Mouse (Mus musculus) T-helper 2 cell (primary cell): Measurements from ENCODE around the gene Zfp329.
"Not testable (repeated sequence)": the region's sequence is repeated elsewhere in the genome, so short reads cannot be mapped to it uniquely, and the experiment has no call there.

Experiments used
- in situ Hi-C: fragments of 300-600 bp; cut with MboI, MseI; formaldehyde crosslinking; loops from one replicate; pipeline ENCODE4 v1.15.1; 2025; ENCODE audit warnings: high pct_unique_total_duplicates

The Zfp329 gene

DNA sequence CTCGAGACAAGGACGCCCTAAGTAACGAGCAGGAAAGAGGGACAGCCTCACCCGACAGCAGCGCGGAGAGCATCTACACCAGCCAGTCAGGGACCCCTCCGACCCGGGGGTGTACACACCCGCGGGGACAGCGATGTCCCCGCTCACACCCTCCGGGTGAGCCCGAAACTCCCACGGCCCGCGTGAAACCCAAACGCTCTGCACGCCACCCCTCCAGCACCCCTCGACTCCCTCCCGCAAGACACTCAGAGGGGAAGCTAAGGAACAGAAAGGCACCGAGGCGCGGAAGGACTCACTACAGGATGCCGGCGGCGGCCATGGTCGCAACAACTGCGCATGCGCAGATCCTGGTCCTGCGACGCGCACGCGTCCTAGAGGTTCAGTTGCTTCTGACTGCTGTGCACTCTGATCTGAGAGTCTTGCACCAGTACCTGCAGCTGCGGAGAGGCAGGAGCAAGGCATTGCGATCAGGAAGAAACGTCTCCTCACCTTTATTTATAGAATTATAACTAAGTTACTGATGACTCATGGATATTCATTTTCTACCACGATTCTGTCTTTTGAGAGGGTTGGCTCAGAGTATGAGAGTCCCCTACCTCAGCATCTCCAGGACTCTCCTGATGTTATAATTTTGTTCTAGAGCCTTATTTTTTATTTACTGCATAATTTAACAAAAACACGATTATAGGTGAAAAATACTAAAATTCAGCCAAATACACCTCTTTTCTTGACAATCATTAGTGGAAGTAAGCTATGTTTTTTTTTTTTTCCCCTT lies at the start of gene Zfp329:
Zfp329 (minus strand) TSS at position 338 of the 775 bp plus-strand sequence.
- in situ Hi-C loops = no loop called here

DNA sequence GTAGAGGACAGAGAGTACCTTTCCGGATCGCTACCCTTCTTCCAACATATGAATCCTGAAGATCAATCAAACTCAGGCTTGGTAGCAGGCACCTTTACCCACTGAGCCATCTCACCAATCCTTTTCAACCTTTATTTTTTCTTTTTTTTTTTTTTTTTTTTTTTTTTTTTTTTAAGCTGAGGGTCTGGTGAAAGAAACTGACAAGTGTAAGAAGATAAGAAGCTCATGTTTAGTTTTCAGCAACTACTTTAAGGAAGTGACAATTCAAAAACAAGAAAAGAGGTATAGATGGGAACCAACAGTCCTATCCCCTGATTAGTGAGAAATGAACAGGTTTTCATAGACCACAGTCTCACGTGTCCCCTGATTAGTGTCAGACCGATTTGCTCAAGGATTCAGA lies 17.1 kb upstream of the Zfp329 start:
- in situ Hi-C loops = no loop called here

DNA sequence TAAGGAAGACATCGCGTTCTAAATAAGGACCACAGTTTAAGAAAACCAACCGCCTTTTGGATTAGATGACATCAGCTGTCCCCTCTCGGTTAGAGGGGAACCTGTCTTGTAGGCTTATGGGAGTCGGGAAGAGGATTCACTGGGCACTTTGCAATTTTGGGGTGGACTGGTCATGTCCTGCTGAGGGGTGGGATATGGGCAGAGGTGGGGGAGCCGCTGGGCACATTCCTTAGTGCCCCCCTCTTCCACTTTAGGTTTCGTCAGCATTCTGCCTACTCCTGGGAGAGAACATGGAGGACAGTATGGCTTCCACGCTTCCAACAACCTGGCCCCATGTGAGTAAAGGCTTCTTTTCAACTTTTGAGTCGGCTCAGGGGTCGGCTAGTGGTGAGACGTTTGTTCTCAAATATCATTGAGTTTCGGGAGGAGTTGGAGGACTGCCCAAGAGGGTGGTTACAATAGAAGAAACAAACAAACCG lies 16.6 kb upstream of the Zfp329 start:
- in situ Hi-C loops = no loop called here

DNA sequence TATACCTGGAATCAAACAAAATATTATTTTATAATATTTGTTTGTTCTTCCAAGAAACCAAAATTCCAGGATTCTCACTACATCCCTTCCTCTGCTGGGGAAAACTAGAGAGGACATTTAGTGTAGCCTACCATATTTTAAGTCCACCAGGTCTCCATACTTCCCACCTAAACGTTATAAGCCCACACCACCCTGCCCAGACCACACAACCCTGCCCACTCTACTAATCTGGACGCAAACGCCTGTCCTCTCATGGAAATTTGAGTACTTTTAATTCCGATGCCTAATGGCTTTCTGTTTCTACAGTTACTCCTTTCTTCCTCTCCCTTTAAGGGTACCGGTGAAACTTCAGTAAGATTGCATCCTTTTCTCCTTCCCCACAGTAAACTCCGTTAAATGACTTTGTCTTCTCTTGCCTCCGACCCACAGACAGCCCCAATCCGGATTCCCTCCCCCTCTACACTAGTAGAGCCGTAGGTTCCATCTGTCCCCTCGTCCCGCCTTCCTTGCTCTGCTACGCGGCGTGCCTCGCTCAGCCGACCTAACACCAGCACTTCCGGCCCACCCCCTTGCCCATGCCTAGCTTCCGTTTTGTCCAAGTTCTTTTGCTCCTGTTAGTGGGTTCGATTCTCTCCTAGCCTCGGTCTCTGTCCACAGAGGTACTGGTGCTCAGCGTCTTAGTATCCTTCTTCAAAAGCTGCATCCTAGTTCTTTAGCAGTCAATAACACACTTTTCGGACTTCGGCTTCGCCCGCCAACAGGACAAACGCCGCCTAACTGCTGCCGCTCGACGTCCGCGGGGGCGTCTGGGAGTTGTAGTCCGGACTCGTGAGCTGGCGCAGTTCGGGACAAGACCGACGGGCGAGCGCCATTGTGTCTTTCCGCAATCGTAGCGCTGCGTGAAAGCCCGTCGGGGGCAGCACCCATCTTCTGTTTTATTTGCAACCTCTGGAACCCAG lies 15.8 kb upstream of the Zfp329 start, which contains the start of gene Zfp110:
Zfp110 (plus strand) TSS at position 600 of the 959 bp plus-strand sequence.
- in situ Hi-C loops = no loop called here

- in situ Hi-C loops = no loop called here
Observed at GRCm38 (mm10) chr7:12815566-12815965, 3.1 kb downstream of the Zfp329 start.

GRCm38 (mm10) chr7:12803727-12804071 lies 15.0 kb downstream of the Zfp329 start:
- in situ Hi-C loops = no loop called here

- in situ Hi-C loops = no loop called here
Observed at GRCm38 (mm10) chr7:12802866-12803726, 15.6 kb downstream of the Zfp329 start, which contains the start of gene Zscan18. Gene Zscan18 (minus strand): TSS chr7:12803635.

DNA sequence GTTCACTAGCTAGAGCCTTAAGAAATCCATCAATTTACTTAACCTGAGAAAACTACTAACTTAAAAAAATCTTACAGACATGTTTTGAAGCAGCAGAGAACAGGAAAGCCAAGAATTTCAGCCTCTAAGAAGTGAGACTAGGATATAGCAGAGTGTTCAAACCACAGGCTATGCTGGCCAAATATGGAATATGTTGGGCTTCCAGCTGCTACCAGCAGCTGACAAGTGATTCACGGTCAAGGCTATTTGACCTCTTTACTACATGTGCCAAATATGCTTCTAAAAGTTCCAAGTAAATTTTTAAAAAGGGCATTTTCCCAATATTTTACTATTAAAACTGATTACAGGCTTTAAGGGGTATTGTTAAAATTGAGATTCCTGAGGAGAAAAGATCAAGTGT lies 19.1 kb downstream of the Zfp329 start:
- in situ Hi-C loops = no loop called here

GRCm38 (mm10) chr7:12797971-12798370 lies 20.7 kb downstream of the Zfp329 start:
- in situ Hi-C loops = no loop called here

- in situ Hi-C loops = not testable (repeated sequence)
Observed at GRCm38 (mm10) chr7:12792624-12793023, 26.0 kb downstream of the Zfp329 start.

DNA sequence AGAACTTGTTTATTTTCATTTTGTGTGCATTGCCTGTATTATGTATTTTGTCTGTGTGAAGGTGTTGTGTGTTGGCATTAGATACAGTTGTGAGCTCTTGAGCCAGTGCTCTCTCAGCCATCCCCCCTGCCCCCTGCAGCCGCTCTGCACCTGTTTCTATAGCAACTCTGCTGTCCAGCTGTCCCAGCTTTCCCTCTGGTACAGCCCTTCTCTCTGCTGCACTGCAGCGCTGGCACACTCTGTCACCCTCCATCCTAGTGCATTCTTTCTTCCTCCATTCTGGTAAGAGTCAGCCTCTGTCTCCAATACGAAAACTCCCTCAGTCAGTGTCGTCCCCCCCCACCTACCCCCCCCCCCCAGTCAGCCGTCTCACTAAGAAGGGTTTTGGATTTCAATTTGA lies 30.6 kb downstream of the Zfp329 start:
- in situ Hi-C loops = no loop called here

DNA sequence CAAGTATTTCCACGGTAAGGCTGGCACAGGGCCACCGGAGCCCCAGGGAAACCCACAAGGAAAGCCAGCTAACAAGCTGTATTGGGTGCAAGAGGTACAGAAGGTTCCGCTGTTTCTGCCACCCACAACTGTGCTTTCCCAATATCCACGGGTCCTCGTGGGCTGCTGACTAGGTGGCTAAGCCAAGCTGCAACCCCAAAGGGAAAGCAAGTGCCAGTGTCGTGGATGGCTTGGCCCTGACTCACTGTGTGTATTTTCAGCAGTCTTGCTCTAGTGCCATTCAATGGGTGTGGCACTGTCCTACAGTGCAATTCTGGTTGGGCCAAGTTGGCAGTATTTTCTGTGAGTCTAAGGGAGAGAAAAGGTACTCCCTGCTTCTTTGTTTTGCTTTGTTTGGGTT lies 31.3 kb downstream of the Zfp329 start:
- in situ Hi-C loops = no loop called here

- in situ Hi-C loops = no loop called here
Observed at GRCm38 (mm10) chr7:12780151-12780830, 38.4 kb downstream of the Zfp329 start.

- in situ Hi-C loops = no loop called here
Observed at GRCm38 (mm10) chr7:12779782-12780150, 38.9 kb downstream of the Zfp329 start.

- in situ Hi-C loops = no loop called here
Observed at GRCm38 (mm10) chr7:12779141-12779540, 39.5 kb downstream of the Zfp329 start.

- in situ Hi-C loops = no loop called here
Observed at GRCm38 (mm10) chr7:12774606-12775005, 44.1 kb downstream of the Zfp329 start.

DNA sequence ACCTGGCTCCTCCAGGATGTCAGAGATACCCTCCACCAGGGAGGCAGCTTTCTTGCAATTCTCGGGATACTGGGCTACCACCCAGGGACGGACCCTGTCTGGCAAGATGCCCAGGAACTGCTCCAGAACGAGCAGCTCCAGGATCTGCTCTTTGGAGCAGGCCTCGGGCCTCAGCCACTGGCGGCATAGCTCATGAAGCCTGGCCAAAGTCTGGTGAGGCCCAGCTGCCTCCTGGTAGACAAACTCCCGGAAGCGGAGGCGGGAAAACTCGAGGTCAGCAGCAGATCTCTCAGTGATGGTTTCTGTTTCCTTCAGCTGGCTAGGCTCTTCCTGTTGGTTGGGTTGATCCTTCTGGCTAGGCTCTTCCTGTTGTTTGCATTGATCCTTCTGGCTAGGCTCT lies 44.5 kb downstream of the Zfp329 start:
- in situ Hi-C loops = no loop called here
